Mouse (Mus musculus): ENCODE measurements around the gene Grk1. TPM values are rescaled to one million over a fixed set of nuclear protein-coding genes. Genes with fewer than 3 reads are reported as not detected.
A peak's percentile ranks its signal among the peaks of the same experiment; 100 is the strongest.

Gene Grk1
- total and polyA plus RNA-seq, 3 experiments = under 0.01 to 0.03 TPM; not detected in 1

DNA sequence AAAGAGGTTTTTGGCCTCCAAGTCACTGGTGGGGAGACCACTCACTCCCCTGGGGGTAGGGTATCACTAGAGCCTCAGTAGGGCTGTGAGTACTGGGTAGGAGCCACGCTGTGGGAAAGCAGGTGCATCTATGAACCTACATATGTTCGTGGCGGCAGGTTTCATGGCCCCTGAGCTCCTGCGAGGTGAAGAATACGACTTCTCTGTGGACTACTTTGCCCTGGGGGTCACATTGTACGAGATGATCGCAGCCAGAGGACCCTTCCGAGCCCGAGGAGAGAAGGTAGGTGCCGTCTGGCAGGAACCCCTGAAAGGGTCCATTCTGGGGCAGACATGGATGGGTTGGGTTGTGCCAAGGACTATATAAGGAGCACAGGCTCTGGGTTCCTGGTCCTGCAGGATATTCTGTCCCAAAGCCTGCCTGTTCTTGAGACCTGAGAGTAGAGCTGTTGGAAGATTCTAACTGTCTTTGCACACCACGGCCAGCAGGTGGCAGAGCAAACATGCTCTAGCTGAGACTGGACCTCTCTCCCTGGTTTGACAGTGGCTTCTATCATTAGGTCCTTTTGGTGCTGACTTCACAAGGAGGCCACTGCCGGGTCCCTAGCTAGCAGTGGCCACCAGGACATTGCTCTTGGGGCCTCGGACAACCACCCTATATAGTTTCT lies 8.1 kb downstream of the Grk1 start:
- Histone ChIP-seq H3K9me3 (replicated peaks; ENCODE audit: insufficient read depth, low read length) (no peaks in the 10 kb centered on the region), H3K4me1 (ENCODE audit: control insufficient read depth in 1 of 2, insufficient read depth in 2 of 2, low read length in 2 of 2) (no peaks in the 10 kb centered on the region), H3K27ac (ENCODE audit: control insufficient read depth, low read depth, low read length) (no peak overlapping the region), H3K9ac (ENCODE audit: control insufficient read depth, low read depth, low read length, poor library complexity, severe bottlenecking) (no peak overlapping the region), H3K27me3 (ENCODE audit: control insufficient read depth in 1 of 2, insufficient read depth in 2 of 2, low read length in 2 of 2) (peaks cover 4% of the 10 kb centered on the region in 2 experiments; a peak in 3 of 4 replicates), H3K4me3 (ENCODE audit: control insufficient read depth in 1 of 2, insufficient read depth in 1 of 2, low read depth in 2 of 2, low read length in 2 of 2) (no peak overlapping the region), H3K36me3 (ENCODE audit: control insufficient read depth in 1 of 2, insufficient read depth in 2 of 2, low read length in 2 of 2) (no peaks in the 10 kb centered on the region), H3K79me2 (ENCODE audit: control insufficient read depth, insufficient read depth, low read length, poor library complexity) (no peaks in the 10 kb centered on the region)
- TF ChIP-seq HCFC1 (IDR thresholded peaks at IDR 0.05; ENCODE audit: low read depth, low read length) (no peak), MAX (IDR thresholded peaks at IDR 0.05; ENCODE audit: low read length) (no peak), ZKSCAN1 (IDR thresholded peaks at IDR 0.05; ENCODE audit: low read depth, low read length) (no peak), MYB (IDR thresholded peaks at IDR 0.05; ENCODE audit: low read depth, low read length) (no peak), USF1 (IDR thresholded peaks at IDR 0.05; ENCODE audit: low read depth, low read length) (no peak), MEF2A (IDR thresholded peaks at IDR 0.05; ENCODE audit: extremely low read depth, insufficient replicate concordance, low read depth, low read length, poor library complexity, severe bottlenecking) (no peak), UBTF (IDR thresholded peaks at IDR 0.05; ENCODE audit: borderline replicate concordance, insufficient read depth, low read depth, low read length) (no peak), GATA1 (IDR thresholded peaks at IDR 0.05; ENCODE audit: low read depth, low read length) (no peak), ELF1 (IDR thresholded peaks at IDR 0.05; ENCODE audit: low read depth, low read length) (no peak), MXI1 (IDR thresholded peaks at IDR 0.05; ENCODE audit: low read depth, low read length) (no peak), ZMIZ1 (IDR thresholded peaks at IDR 0.05; ENCODE audit: low read depth, low read length) (no peak), USF2 (IDR thresholded peaks at IDR 0.05; ENCODE audit: borderline replicate concordance in 1 of 2, insufficient read depth in 1 of 2, low read depth in 1 of 2, low read length in 2 of 2) (no peak), EP300 (IDR thresholded peaks at IDR 0.05; ENCODE audit: low read depth in 1 of 2, low read length in 2 of 2) (no peak), ZC3H11A (IDR thresholded peaks at IDR 0.05; ENCODE audit: low read depth, low read length) (peak; percentile 63), MAFK (IDR thresholded peaks at IDR 0.05; ENCODE audit: borderline replicate concordance, low read depth, low read length) (no peak), TAL1 (IDR thresholded peaks at IDR 0.05; ENCODE audit: low read length) (no peak), TBP (IDR thresholded peaks at IDR 0.05; ENCODE audit: low read depth, low read length) (no peak), CTCF (IDR thresholded peaks at IDR 0.05 in 2 of 3, conservative IDR thresholded peaks at IDR 0.05 in 1 of 3; ENCODE audit: control insufficient read depth in 1 of 3, insufficient read depth in 1 of 3, low read depth in 2 of 3, low read length in 3 of 3, poor library complexity in 1 of 3, severe bottlenecking in 1 of 3) (peak; percentile 86 to 89 (median 87)), BHLHE40 (IDR thresholded peaks at IDR 0.05; ENCODE audit: borderline replicate concordance, low read depth, low read length) (no peak), SMC3 (IDR thresholded peaks at IDR 0.05; ENCODE audit: low read depth, low read length) (peak; percentile 87), JUND (IDR thresholded peaks at IDR 0.05; ENCODE audit: low read depth, low read length) (no peak), KAT2A (conservative IDR thresholded peaks at IDR 0.05; ENCODE audit: low read depth, low read length) (no peak), TCF12 (IDR thresholded peaks at IDR 0.05; ENCODE audit: low read depth, low read length) (no peak), POLR2AphosphoS5 (IDR thresholded peaks at IDR 0.05; ENCODE audit: borderline replicate concordance, low read depth, low read length) (no peak), RAD21 (IDR thresholded peaks at IDR 0.05; ENCODE audit: low read depth, low read length) (peak; percentile 79), RCOR1 (IDR thresholded peaks at IDR 0.05; ENCODE audit: low read depth, low read length) (no peak), ZNF384 (IDR thresholded peaks at IDR 0.05; ENCODE audit: low read depth, low read length) (no peak), GABPA (IDR thresholded peaks at IDR 0.05; ENCODE audit: low read depth, low read length) (no peak), CHD2 (IDR thresholded peaks at IDR 0.05; ENCODE audit: low read length) (no peak), POLR2AphosphoS2 (IDR thresholded peaks at IDR 0.05; ENCODE audit: low read length) (no peak)
- peak; percentile 65 for DNase-seq (ENCODE audit: low read depth, low spot score)
